Mouse (Mus musculus) lung, postnatal 36 days (tissue): ENCODE data around the gene Six5.

Experiments used
- DNase-seq: peaks from one replicate; pipeline ENCODE4 v3.0.0; 2022; ENCODE audit warnings: mixed read lengths

Gene Six5

GRCm38 (mm10) chr7:19076586-19076991, 17.8 kb upstream of the Six5 start:
- no peak for DNase-seq

- DNase-seq, result peak; percentile 67
Measured at GRCm38 (mm10) chr7:19077761-19078160, 16.6 kb upstream of the Six5 start.

GRCm38 (mm10) chr7:19078732-19079131, 15.7 kb upstream of the Six5 start:
- no peak for DNase-seq

GRCm38 (mm10) chr7:19080451-19080950, 13.9 kb upstream of the Six5 start:
- DNase-seq, result no peak

- DNase-seq, result no peak
Measured at GRCm38 (mm10) chr7:19082171-19082570, 12.2 kb upstream of the Six5 start.

GRCm38 (mm10) chr7:19083096-19083495, 11.3 kb upstream of the Six5 start:
- DNase-seq, result peak; percentile 56

GRCm38 (mm10) chr7:19083701-19084100, 10.7 kb upstream of the Six5 start, which contains the start of gene Dmpk:
Gene Dmpk (plus strand): TSS chr7:19083849.
- no peak for DNase-seq

- DNase-seq, result peak; percentile 47
Measured at GRCm38 (mm10) chr7:19084277-19084771, 10.1 kb upstream of the Six5 start.

GRCm38 (mm10) chr7:19084921-19085473, 9.4 kb upstream of the Six5 start:
- DNase-seq, result no peak

GRCm38 (mm10) chr7:19085495-19085894, 8.9 kb upstream of the Six5 start:
- no peak for DNase-seq

- peak; percentile 64 for DNase-seq
Measured at GRCm38 (mm10) chr7:19086042-19086441, 8.4 kb upstream of the Six5 start.

GRCm38 (mm10) chr7:19086760-19087159, 7.6 kb upstream of the Six5 start:
- no peak for DNase-seq

- DNase-seq, result peak; percentile 80
Measured at GRCm38 (mm10) chr7:19088813-19089212, 5.6 kb upstream of the Six5 start.

- DNase-seq, result no peak
Measured at GRCm38 (mm10) chr7:19091913-19092312, 2.5 kb upstream of the Six5 start.

GRCm38 (mm10) chr7:19092381-19093173, 1.8 kb upstream of the Six5 start:
- peak; percentile 56 for DNase-seq

GRCm38 (mm10) chr7:19093174-19093521, 1.2 kb upstream of the Six5 start:
- peak; percentile 92 for DNase-seq

- peak; percentile 98 for DNase-seq
Measured at GRCm38 (mm10) chr7:19093537-19094385, 633 bp upstream of the Six5 start.

- peak; percentile 51 for DNase-seq
Measured at GRCm38 (mm10) chr7:19094826-19095750, 694 bp downstream of the Six5 start.

- DNase-seq, result peak; percentile 65
Measured at GRCm38 (mm10) chr7:19095751-19096110, 1.3 kb downstream of the Six5 start.

GRCm38 (mm10) chr7:19096421-19096976, 2.1 kb downstream of the Six5 start:
- DNase-seq, result no peak

GRCm38 (mm10) chr7:19097217-19097616, 2.8 kb downstream of the Six5 start:
- DNase-seq, result no peak

- DNase-seq, result no peak
Measured at GRCm38 (mm10) chr7:19097863-19098262, 3.5 kb downstream of the Six5 start.
